ENCODE assay signal across 11 mouse cellular contexts in genomic region chr16:93834076-93834475, GRCm38 (mm10). TPM values are rescaled to one million over a fixed set of nuclear protein-coding genes. Genes with fewer than 3 reads are reported as not detected.
DNase-seq lines count a peak whose midpoint lies in the region; ATAC-seq and TF ChIP-seq lines count a peak whose summit lies in the region.
"Had no signal": no experiment of that assay in that cellular context is flagged by ENCODE, and none has a peak within 500 bp of the region (broad histone marks: within the 10 kb centered on the region; RNA-seq: fewer than 3 reads in every experiment).

No protein-coding gene starts in this region.

- H3K4me2 ChIP-seq in heart, postnatal 0 days (ENCODE audit: low read depth, low read length), result no peak overlapping the region
- H3K4me2 ChIP-seq in midbrain, embryonic 13.5 days (replicated peaks), result peak overlapping the region; percentile 91; the same call in 1 of the 2 replicates
- no peak overlapping the region for H3K4me2 ChIP-seq in midbrain, embryonic 16.5 days (ENCODE audit: low read length)
- H3K4me2 ChIP-seq in stomach, embryonic 16.5 days (ENCODE audit: low read depth, low read length), result peak overlapping the region; percentile 64; the same call in 1 of the 2 replicates

- no peak for ATAC-seq in heart, postnatal 0 days (ENCODE audit: insufficient read depth, low read depth)
- no peak for ATAC-seq in midbrain, embryonic 13.5 days
- ATAC-seq in midbrain, embryonic 16.5 days, result no peak
- no peak for ATAC-seq in stomach, embryonic 16.5 days (ENCODE audit: insufficient read depth, low FRiP score)
- ATAC-seq: inflammation-experienced regulatory T-cells, adult 6 months had no signal

- H3K9ac ChIP-seq in heart, postnatal 0 days (replicated peaks; ENCODE audit: low read depth, low read length), result no peak overlapping the region
- no peak overlapping the region for H3K9ac ChIP-seq in midbrain, embryonic 13.5 days (replicated peaks)
- no peak overlapping the region for H3K9ac ChIP-seq in midbrain, embryonic 16.5 days (ENCODE audit: low read depth, low read length)
- no peak overlapping the region for H3K9ac ChIP-seq in stomach, embryonic 16.5 days (ENCODE audit: low read length)
- H3K9ac ChIP-seq: limb, embryonic 12.5 days had no signal

- H3K27me3 ChIP-seq in heart, postnatal 0 days (ENCODE audit: control insufficient read depth, insufficient read depth, low read length), result no peaks in the 10 kb centered on the region
- H3K27me3 ChIP-seq in heart, embryonic 10.5 days (ENCODE audit: insufficient read depth, poor library complexity, severe bottlenecking), result no peaks in the 10 kb centered on the region
- H3K27me3 ChIP-seq in midbrain, embryonic 13.5 days, result 0 out of 2 replicates have a peak, but pooled peaks cover 3% of the 10 kb centered on the region
- no peaks in the 10 kb centered on the region for H3K27me3 ChIP-seq in midbrain, embryonic 16.5 days (ENCODE audit: control insufficient read depth, insufficient read depth, low read depth, low read length)
- no peaks in the 10 kb centered on the region for H3K27me3 ChIP-seq in stomach, embryonic 16.5 days (ENCODE audit: control insufficient read depth, insufficient read depth, low read length)
- H3K27me3 ChIP-seq: limb, embryonic 12.5 days had no signal

- H3K4me1 ChIP-seq in heart, postnatal 0 days (ENCODE audit: control insufficient read depth, insufficient read depth), result peaks cover 15% of the 10 kb centered on the region
- peaks cover 21% of the 10 kb centered on the region for H3K4me1 ChIP-seq in heart, embryonic 10.5 days
- peaks cover 15% of the 10 kb centered on the region for H3K4me1 ChIP-seq in midbrain, embryonic 13.5 days (replicated peaks)
- peaks cover 12% of the 10 kb centered on the region for H3K4me1 ChIP-seq in midbrain, embryonic 16.5 days (ENCODE audit: control insufficient read depth, insufficient read depth, low read length)
- H3K4me1 ChIP-seq in brown adipose tissue, adult 24 weeks (ENCODE audit: control insufficient read depth, insufficient read depth, insufficient read length, low read length), result no peaks in the 10 kb centered on the region
- H3K4me1 ChIP-seq in stomach, embryonic 16.5 days (ENCODE audit: control insufficient read depth, insufficient read depth, low read length), result peaks cover 17% of the 10 kb centered on the region

- H3K27ac ChIP-seq in heart, postnatal 0 days (ENCODE audit: low read depth), result peak overlapping the region; percentile 46; the same call in 1 of the 2 replicates
- H3K27ac ChIP-seq in heart, embryonic 10.5 days, result no peak overlapping the region
- no peak overlapping the region for H3K27ac ChIP-seq in midbrain, embryonic 13.5 days
- H3K27ac ChIP-seq in midbrain, embryonic 16.5 days (ENCODE audit: low read length), result no peak overlapping the region
- H3K27ac ChIP-seq in brown adipose tissue, adult 24 weeks (replicated peaks; ENCODE audit: low read depth, low read length), result no peak overlapping the region
- no peak overlapping the region for H3K27ac ChIP-seq in stomach, embryonic 16.5 days (ENCODE audit: low read length)
- H3K27ac ChIP-seq: layer of hippocampus, adult 2 months; limb, embryonic 12.5 days had no signal

- WGBS in heart, postnatal 0 days, result 47% methylated on average over 2 of the region's 2 CpGs
- WGBS in heart, embryonic 10.5 days, result 87% methylated on average over 2 of the region's 2 CpGs
- WGBS in midbrain, embryonic 13.5 days, result 100% methylated on average over 2 of the region's 2 CpGs
- WGBS in midbrain, embryonic 16.5 days, result 95% methylated on average over 2 of the region's 2 CpGs
- WGBS in stomach, embryonic 16.5 days, result 81% methylated on average over 2 of the region's 2 CpGs

- H3K9me3 ChIP-seq in heart, postnatal 0 days (replicated peaks; ENCODE audit: control insufficient read depth, low read length), result 0 out of 2 replicates have a peak, but pooled peaks cover 3% of the 10 kb centered on the region
- no peaks in the 10 kb centered on the region for H3K9me3 ChIP-seq in heart, embryonic 10.5 days
- H3K9me3 ChIP-seq in midbrain, embryonic 13.5 days, result no peaks in the 10 kb centered on the region
- H3K9me3 ChIP-seq in midbrain, embryonic 16.5 days (replicated peaks; ENCODE audit: control insufficient read depth, low read length, poor library complexity, severe bottlenecking), result no peaks in the 10 kb centered on the region
- no peaks in the 10 kb centered on the region for H3K9me3 ChIP-seq in stomach, embryonic 16.5 days (replicated peaks; ENCODE audit: control insufficient read depth, low read length)
- H3K9me3 ChIP-seq: limb, embryonic 12.5 days had no signal

- DNase-seq in heart, postnatal 0 days (ENCODE audit: low spot score), result no peak
- DNase-seq in heart, embryonic 10.5 days (ENCODE audit: low spot score), result no peak
- no peak for DNase-seq in thymus, postnatal 10 days (ENCODE audit: low spot score in 2 of 2)
- DNase-seq: gastrocnemius, postnatal 14 days had no signal

- TF ChIP-seq CTCF in heart, postnatal 0 days (IDR thresholded peaks at IDR 0.05; ENCODE audit: low read depth), result no peak

- no peak for TF ChIP-seq EP300 in heart, postnatal 0 days (IDR thresholded peaks at IDR 0.05; ENCODE audit: low read depth)

- H3K4me3 ChIP-seq in heart, postnatal 0 days (ENCODE audit: low read depth, low read length), result no peak overlapping the region
- H3K4me3 ChIP-seq in heart, embryonic 10.5 days, result no peak overlapping the region
- 0 out of 2 replicates have a peak overlapping the region, but pooled peaks have one; percentile 2 for H3K4me3 ChIP-seq in midbrain, embryonic 13.5 days (replicated peaks)
- H3K4me3 ChIP-seq in midbrain, embryonic 16.5 days (ENCODE audit: low read depth, low read length), result no peak overlapping the region
- H3K4me3 ChIP-seq in brown adipose tissue, adult 24 weeks (ENCODE audit: insufficient read depth, low read depth, low read length), result 0 out of 2 replicates have a peak overlapping the region, but pooled peaks have one; percentile 89
- no peak overlapping the region for H3K4me3 ChIP-seq in stomach, embryonic 16.5 days (replicated peaks; ENCODE audit: low read length)
- H3K4me3 ChIP-seq: layer of hippocampus, adult 2 months had no signal

- no peaks in the 10 kb centered on the region for H3K36me3 ChIP-seq in heart, postnatal 0 days (replicated peaks; ENCODE audit: control insufficient read depth, insufficient read depth, low read length)
- peaks cover 6% of the 10 kb centered on the region; the same call in 1 of the 2 replicates for H3K36me3 ChIP-seq in heart, embryonic 10.5 days
- H3K36me3 ChIP-seq in midbrain, embryonic 13.5 days, result 0 out of 2 replicates have a peak, but pooled peaks cover 4% of the 10 kb centered on the region
- no peaks in the 10 kb centered on the region for H3K36me3 ChIP-seq in midbrain, embryonic 16.5 days (ENCODE audit: control insufficient read depth, insufficient read depth, low read length)
- no peaks in the 10 kb centered on the region for H3K36me3 ChIP-seq in stomach, embryonic 16.5 days (ENCODE audit: control insufficient read depth, insufficient read depth, low read length)

RNA-seq across cellular contexts. Expression of gene Morc3, which starts 2.2 kb away (rescaled TPM):
- total RNA-seq in heart, postnatal 0 days (2014; rRNA removed; ENCODE audit: low replicate concordance), result 35.5 and 38.8 TPM in 2 replicates
- polyA plus RNA-seq in heart, postnatal 0 days (2015; fragmentation: Nextera tagmentation; extraction: Ambion mirVana), result 14.7 and 20.2 TPM in 2 replicates
- 24.7 and 28.1 TPM in 2 replicates for polyA plus RNA-seq in heart, embryonic 10.5 days (2016; fragmentation: Nextera tagmentation; extraction: Ambion mirVana)
- 32.7 and 39.2 TPM in 2 replicates for polyA plus RNA-seq in midbrain, embryonic 13.5 days (2015; fragmentation: Nextera tagmentation; extraction: Ambion mirVana)
- polyA plus RNA-seq in midbrain, embryonic 16.5 days (2015; fragmentation: Nextera tagmentation; extraction: Ambion mirVana), result 32.7 and 37.7 TPM in 2 replicates
- polyA plus RNA-seq in brown adipose tissue, adult 24 weeks (2012; ENCODE audit: insufficient read depth, insufficient read length, missing spikeins), result 9.4 and 9.7 TPM in 2 replicates
- 31.0 and 34.8 TPM in 2 replicates for polyA plus RNA-seq in stomach, embryonic 16.5 days (2015; fragmentation: Nextera tagmentation; extraction: Ambion mirVana)

RNA-seq across cellular contexts. Expression of gene Chaf1b, which starts 49.6 kb away (rescaled TPM):
- total RNA-seq in heart, postnatal 0 days (2014; rRNA removed; ENCODE audit: low replicate concordance), result 13.6 and 15.1 TPM in 2 replicates
- polyA plus RNA-seq in heart, postnatal 0 days (2015; fragmentation: Nextera tagmentation; extraction: Ambion mirVana), result 12.6 and 13.1 TPM in 2 replicates
- 70.5 and 89.2 TPM in 2 replicates for polyA plus RNA-seq in heart, embryonic 10.5 days (2016; fragmentation: Nextera tagmentation; extraction: Ambion mirVana)
- 32.3 and 34.3 TPM in 2 replicates for polyA plus RNA-seq in midbrain, embryonic 13.5 days (2015; fragmentation: Nextera tagmentation; extraction: Ambion mirVana)
- 12.4 and 15.1 TPM in 2 replicates for polyA plus RNA-seq in midbrain, embryonic 16.5 days (2015; fragmentation: Nextera tagmentation; extraction: Ambion mirVana)
- not detected in 2 replicates for polyA plus RNA-seq in brown adipose tissue, adult 24 weeks (2012; ENCODE audit: insufficient read depth, insufficient read length, missing spikeins)
- polyA plus RNA-seq in stomach, embryonic 16.5 days (2015; fragmentation: Nextera tagmentation; extraction: Ambion mirVana), result 42.9 and 45.8 TPM in 2 replicates

Comparison
In these comparisons a context has a peak if more than half of its experiments do, and no peak if none do; other contexts are left out.
1. H3K4me2 ChIP-seq: peak in midbrain, embryonic 13.5 days (single experiment) and stomach, embryonic 16.5 days (single experiment); none in heart, postnatal 0 days (single experiment) and midbrain, embryonic 16.5 days (single experiment).
2. H3K4me3 ChIP-seq: peak in midbrain, embryonic 13.5 days (single experiment) and brown adipose tissue, adult 24 weeks (single experiment); none in heart, postnatal 0 days (single experiment), heart, embryonic 10.5 days (single experiment), midbrain, embryonic 16.5 days (single experiment) and stomach, embryonic 16.5 days (single experiment).